Mouse (Mus musculus) embryonic fibroblast, embryonic 13.5 days (primary cell): ENCODE measurements at regions not wholly inside any gene's neighbourhood (a gene's known extent, or its start where the extent isn't known, plus 50 kb on each side); places are given as distances from the start of the nearest gene placed in this dataset.

Experiments
- H3K27ac ChIP-seq: 2 replicates; pipeline ENCODE4 v1.5.1; 2012; ENCODE audit warnings: low read length, control low read depth, inconsistent platforms; ENCODE audit not compliant: insufficient read depth
- H3K4me1 ChIP-seq: 2 replicates; pipeline ENCODE4 v1.6.1; 2011; ENCODE audit warnings: low read length; ENCODE audit not compliant: control insufficient read depth, insufficient read depth
- H3K4me3 ChIP-seq: 2 replicates; pipeline ENCODE4 v1.5.1; 2011; ENCODE audit warnings: mild to moderate bottlenecking, control low read depth, low read length; ENCODE audit not compliant: insufficient read depth
- CTCF ChIP-seq: IDR thresholded peaks from 2 replicates; pipeline ENCODE4 v1.5.1; 2011; ENCODE audit warnings: mild to moderate bottlenecking, control low read depth, low read length, moderate library complexity, borderline replicate concordance; ENCODE audit not compliant: insufficient read depth
- POLR2A ChIP-seq: IDR thresholded peaks from 2 replicates; pipeline ENCODE4 v1.6.1; 2011; ENCODE audit warnings: low read depth, mild to moderate bottlenecking, control low read depth, low read length, moderate library complexity

GRCm38 (mm10) chr7:64076764-64077360 lies 76.8 kb upstream of the Trpm1 start:
- Histone ChIP-seq H3K4me1 (no peaks in the 10 kb centered on the region), H3K27ac (no peak overlapping the region), H3K4me3 (no peak overlapping the region)
- TF ChIP-seq POLR2A (no peak), CTCF (no peak)

GRCm38 (mm10) chr7:64075696-64076313 lies 77.8 kb upstream of the Trpm1 start:
- no peaks in the 10 kb centered on the region for H3K4me1 ChIP-seq
- no peak overlapping the region for H3K27ac ChIP-seq
- H3K4me3 ChIP-seq = no peak overlapping the region
- TF ChIP-seq CTCF (no peak), POLR2A (no peak)

- TF ChIP-seq CTCF = no peak
- no peak for TF ChIP-seq POLR2A
- Histone ChIP-seq H3K27ac (no peak overlapping the region), H3K4me1 (no peaks in the 10 kb centered on the region), H3K4me3 (no peak overlapping the region)
Observed at GRCm38 (mm10) chr7:64074661-64075234, 78.9 kb upstream of the Trpm1 start.

GRCm38 (mm10) chr7:64074186-64074585 lies 79.4 kb upstream of the Trpm1 start:
- Histone ChIP-seq H3K4me3 (no peak overlapping the region), H3K4me1 (no peaks in the 10 kb centered on the region), H3K27ac (no peak overlapping the region)
- no peak for TF ChIP-seq POLR2A

- TF ChIP-seq CTCF = no peak
- TF ChIP-seq POLR2A = no peak
- Histone ChIP-seq H3K4me1 (no peaks in the 10 kb centered on the region), H3K27ac (no peak overlapping the region), H3K4me3 (no peak overlapping the region)
Observed at GRCm38 (mm10) chr7:64073781-64074180, 79.9 kb upstream of the Trpm1 start.

GRCm38 (mm10) chr7:64070930-64071329 lies 82.7 kb upstream of the Trpm1 start:
- no peak overlapping the region for H3K27ac ChIP-seq
- TF ChIP-seq POLR2A = no peak
- TF ChIP-seq CTCF = no peak
- no peaks in the 10 kb centered on the region for H3K4me1 ChIP-seq
- no peak overlapping the region for H3K4me3 ChIP-seq

- Histone ChIP-seq H3K4me3 (no peak overlapping the region), H3K4me1 (peaks cover 3% of the 10 kb centered on the region; the same call in 1 of the 2 replicates), H3K27ac (no peak overlapping the region; the same call in 1 of the 2 replicates)
- TF ChIP-seq CTCF = no peak
Observed at GRCm38 (mm10) chr7:64065529-64066247, 87.9 kb upstream of the Trpm1 start.

- peak overlapping the region; percentile 76 for H3K27ac ChIP-seq
- peaks cover 3% of the 10 kb centered on the region; the same call in 1 of the 2 replicates for H3K4me1 ChIP-seq
- TF ChIP-seq CTCF = no peak
- no peak for TF ChIP-seq POLR2A
- no peak overlapping the region for H3K4me3 ChIP-seq
Observed at GRCm38 (mm10) chr7:64064460-64065241, 89.0 kb upstream of the Trpm1 start.

GRCm38 (mm10) chr7:64061170-64061569 lies 92.5 kb upstream of the Trpm1 start:
- H3K4me1 ChIP-seq = peaks cover 3% of the 10 kb centered on the region; the same call in 1 of the 2 replicates
- H3K4me3 ChIP-seq = no peak overlapping the region
- TF ChIP-seq POLR2A (no peak), CTCF (no peak)
- H3K27ac ChIP-seq = no peak overlapping the region
